Mouse (Mus musculus): Measurements from ENCODE around the gene Slc7a8.

DNA sequence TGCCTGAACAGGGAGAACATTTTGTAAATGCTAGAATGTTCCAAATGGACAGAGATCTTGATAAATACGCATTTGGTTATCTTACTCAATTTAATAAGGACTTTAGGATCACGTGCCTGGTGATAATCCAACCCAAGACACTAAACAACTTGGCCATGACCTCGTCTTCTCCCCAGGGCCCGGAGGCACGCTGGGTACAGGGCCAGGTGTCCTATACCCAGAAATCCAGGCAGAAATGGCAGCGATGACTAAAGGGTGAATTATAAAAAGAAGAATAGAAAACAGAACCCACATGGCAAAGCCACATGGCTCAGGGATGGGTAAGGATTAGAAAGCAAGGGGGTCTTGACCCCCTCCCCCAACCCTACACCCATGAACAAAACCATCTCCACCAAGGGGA is 40.0 kb downstream of the Slc7a8 start:
- TF ChIP-seq CTCF (IDR thresholded peaks at IDR 0.05; ENCODE audit: borderline replicate concordance, extremely low read depth, insufficient read depth, insufficient read length) (no peak), POLR2A (IDR thresholded peaks at IDR 0.05; ENCODE audit: borderline replicate concordance, extremely low read depth, insufficient read depth, insufficient read length, poor library complexity, severe bottlenecking) (no peak)

Data from brain, embryonic 14.5 days (tissue).